Mouse (Mus musculus): ENCODE data around the gene Myzap. TPM values are rescaled to one million over a fixed set of nuclear protein-coding genes. Genes with fewer than 3 reads are reported as not detected.
A peak's percentile ranks its signal among the peaks of the same experiment; 100 is the strongest.

Gene Myzap
- polyA plus RNA-seq, 1 experiment from 2014 or later = 15.5 TPM

- 0 out of 2 replicates have a peak overlapping the region, but pooled peaks have one; percentile 11 for H3K27ac ChIP-seq
- WGBS = 49% methylated on average over 5 of the region's 5 CpGs
Observed at GRCm38 (mm10) chr9:71568323-71568942, 23.7 kb downstream of the Myzap start.

GRCm38 (mm10) chr9:71567391-71567790 is 24.8 kb downstream of the Myzap start:
- Histone ChIP-seq H3K27me3 (no peaks in the 10 kb centered on the region), H3K27ac (no peak overlapping the region), H3K9ac (no peak overlapping the region), H3K4me2 (no peak overlapping the region), H3K9me3 (no peaks in the 10 kb centered on the region), H3K4me1 (peaks cover 23% of the 10 kb centered on the region), H3K4me3 (no peak overlapping the region), H3K36me3 (no peaks in the 10 kb centered on the region)
- ATAC-seq (ENCODE audit: insufficient number of reproducible peaks, low FRiP score, low TSS enrichment, low read depth) = no peak
- WGBS = 55% methylated on average over 3 of the region's 3 CpGs

More at GRCm38 (mm10) chr9:71568323-71568942, 23.7 kb downstream of the Myzap start:
- no peaks in the 10 kb centered on the region for H3K27me3 ChIP-seq
- H3K4me2 ChIP-seq = no peak overlapping the region
- H3K4me1 ChIP-seq = peaks cover 23% of the 10 kb centered on the region
- H3K36me3 ChIP-seq = no peaks in the 10 kb centered on the region
- H3K9ac ChIP-seq = no peak overlapping the region
- no peaks in the 10 kb centered on the region for H3K9me3 ChIP-seq
- no peak overlapping the region for H3K4me3 ChIP-seq
- no peak for ATAC-seq (ENCODE audit: insufficient number of reproducible peaks, low FRiP score, low TSS enrichment, low read depth)

- H3K36me3 ChIP-seq = no peaks in the 10 kb centered on the region
- WGBS = 24% methylated on average over 4 of the region's 4 CpGs
- no peaks in the 10 kb centered on the region for H3K27me3 ChIP-seq
- ATAC-seq (ENCODE audit: insufficient number of reproducible peaks, low FRiP score, low TSS enrichment, low read depth) = no peak
- no peak overlapping the region for H3K9ac ChIP-seq
- no peak overlapping the region for H3K27ac ChIP-seq
- H3K9me3 ChIP-seq = no peaks in the 10 kb centered on the region
- H3K4me3 ChIP-seq = no peak overlapping the region
- no peak overlapping the region for H3K4me2 ChIP-seq
- peaks cover 23% of the 10 kb centered on the region for H3K4me1 ChIP-seq
Observed at GRCm38 (mm10) chr9:71566763-71567162, 25.4 kb downstream of the Myzap start.

GRCm38 (mm10) chr9:71557737-71558136 is 34.4 kb downstream of the Myzap start:
- Histone ChIP-seq H3K4me1 (no peaks in the 10 kb centered on the region), H3K36me3 (no peaks in the 10 kb centered on the region), H3K9ac (no peak overlapping the region), H3K27ac (no peak overlapping the region), H3K27me3 (no peaks in the 10 kb centered on the region), H3K4me3 (no peak overlapping the region), H3K4me2 (no peak overlapping the region), H3K9me3 (no peaks in the 10 kb centered on the region)
- ATAC-seq (ENCODE audit: insufficient number of reproducible peaks, low FRiP score, low TSS enrichment, low read depth) = no peak
- 66% methylated on average over 2 of the region's 2 CpGs for WGBS

- H3K4me2 ChIP-seq = no peak overlapping the region
- no peaks in the 10 kb centered on the region for H3K4me1 ChIP-seq
- no peak overlapping the region for H3K27ac ChIP-seq
- H3K27me3 ChIP-seq = no peaks in the 10 kb centered on the region
- no peak for ATAC-seq (ENCODE audit: insufficient number of reproducible peaks, low FRiP score, low TSS enrichment, low read depth)
- H3K36me3 ChIP-seq = no peaks in the 10 kb centered on the region
- no peak overlapping the region for H3K4me3 ChIP-seq
- no peak overlapping the region for H3K9ac ChIP-seq
- no peaks in the 10 kb centered on the region for H3K9me3 ChIP-seq
- 95% methylated on average over 3 of the region's 3 CpGs for WGBS
Observed at GRCm38 (mm10) chr9:71554001-71554400, 38.2 kb downstream of the Myzap start.

- Histone ChIP-seq H3K27ac (no peak overlapping the region), H3K4me3 (no peak overlapping the region), H3K9me3 (no peaks in the 10 kb centered on the region), H3K27me3 (no peaks in the 10 kb centered on the region), H3K9ac (no peak overlapping the region), H3K36me3 (no peaks in the 10 kb centered on the region), H3K4me2 (no peak overlapping the region), H3K4me1 (no peaks in the 10 kb centered on the region)
- ATAC-seq (ENCODE audit: insufficient number of reproducible peaks, low FRiP score, low TSS enrichment, low read depth) = no peak
- 91% methylated on average over 8 of the region's 8 CpGs for WGBS
Observed at GRCm38 (mm10) chr9:71550176-71550575, 42.0 kb downstream of the Myzap start.

- H3K27ac ChIP-seq = no peak overlapping the region
- 0 out of 2 replicates have a peak, but pooled peaks cover 3% of the 10 kb centered on the region for H3K27me3 ChIP-seq
- no peaks in the 10 kb centered on the region for H3K9me3 ChIP-seq
- no peaks in the 10 kb centered on the region for H3K36me3 ChIP-seq
- H3K4me2 ChIP-seq = no peak overlapping the region
- H3K4me3 ChIP-seq = no peak overlapping the region
- 77% methylated on average over 10 of the region's 10 CpGs for WGBS
- peaks cover 11% of the 10 kb centered on the region; the same call in 1 of the 2 replicates for H3K4me1 ChIP-seq
- no peak overlapping the region for H3K9ac ChIP-seq
- ATAC-seq (ENCODE audit: insufficient number of reproducible peaks, low FRiP score, low TSS enrichment, low read depth) = no peak
Observed at GRCm38 (mm10) chr9:71547704-71548275, 44.4 kb downstream of the Myzap start.

- no peaks in the 10 kb centered on the region for H3K36me3 ChIP-seq
- H3K27me3 ChIP-seq = peaks cover 6% of the 10 kb centered on the region; the same call in 1 of the 2 replicates
- ATAC-seq (ENCODE audit: insufficient number of reproducible peaks, low FRiP score, low TSS enrichment, low read depth) = no peak
- H3K4me3 ChIP-seq = no peak overlapping the region
- H3K27ac ChIP-seq = no peak overlapping the region
- 82% methylated on average over 5 of the region's 5 CpGs for WGBS
- H3K4me1 ChIP-seq = peaks cover 11% of the 10 kb centered on the region; the same call in 1 of the 2 replicates
- no peaks in the 10 kb centered on the region for H3K9me3 ChIP-seq
- no peak overlapping the region for H3K4me2 ChIP-seq
- H3K9ac ChIP-seq = no peak overlapping the region
Observed at GRCm38 (mm10) chr9:71544831-71545230, 47.3 kb downstream of the Myzap start.

GRCm38 (mm10) chr9:71543443-71544222 is 48.5 kb downstream of the Myzap start:
- H3K36me3 ChIP-seq = no peaks in the 10 kb centered on the region
- WGBS = 17% methylated on average over 19 of the region's 19 CpGs
- H3K27ac ChIP-seq = no peak overlapping the region
- ATAC-seq (ENCODE audit: insufficient number of reproducible peaks, low FRiP score, low TSS enrichment, low read depth) = no peak
- no peak overlapping the region for H3K4me2 ChIP-seq
- peaks cover 11% of the 10 kb centered on the region; the same call in 1 of the 2 replicates for H3K4me1 ChIP-seq
- no peaks in the 10 kb centered on the region for H3K9me3 ChIP-seq
- no peak overlapping the region for H3K9ac ChIP-seq
- H3K4me3 ChIP-seq = no peak overlapping the region
- H3K27me3 ChIP-seq = peaks cover 6% of the 10 kb centered on the region; the same call in 1 of the 2 replicates

- ATAC-seq (ENCODE audit: insufficient number of reproducible peaks, low FRiP score, low TSS enrichment, low read depth) = no peak
- H3K36me3 ChIP-seq = no peaks in the 10 kb centered on the region
- H3K9ac ChIP-seq = no peak overlapping the region
- no peaks in the 10 kb centered on the region for H3K9me3 ChIP-seq
- no peak overlapping the region for H3K27ac ChIP-seq
- 59% methylated on average over 5 of the region's 5 CpGs for WGBS
- no peak overlapping the region for H3K4me3 ChIP-seq
- H3K4me2 ChIP-seq = no peak overlapping the region
- H3K27me3 ChIP-seq = peaks cover 10% of the 10 kb centered on the region; the same call in 1 of the 2 replicates
- peaks cover 11% of the 10 kb centered on the region; the same call in 1 of the 2 replicates for H3K4me1 ChIP-seq
Observed at GRCm38 (mm10) chr9:71542292-71542691, 49.9 kb downstream of the Myzap start.

- H3K9me3 ChIP-seq = no peaks in the 10 kb centered on the region
- no peak for ATAC-seq (ENCODE audit: insufficient number of reproducible peaks, low FRiP score, low TSS enrichment, low read depth)
- no peak overlapping the region for H3K4me2 ChIP-seq
- H3K9ac ChIP-seq = no peak overlapping the region
- H3K4me1 ChIP-seq = peaks cover 11% of the 10 kb centered on the region; the same call in 1 of the 2 replicates
- H3K36me3 ChIP-seq = no peaks in the 10 kb centered on the region
- WGBS = 61% methylated on average over 3 of the region's 3 CpGs
- H3K4me3 ChIP-seq = no peak overlapping the region
- H3K27ac ChIP-seq = no peak overlapping the region
- peaks cover 10% of the 10 kb centered on the region; the same call in 1 of the 2 replicates for H3K27me3 ChIP-seq
Observed at GRCm38 (mm10) chr9:71540739-71541138, 51.4 kb downstream of the Myzap start.

- peaks cover 7% of the 10 kb centered on the region for H3K27me3 ChIP-seq
- no peak overlapping the region for H3K4me2 ChIP-seq
- no peak for ATAC-seq (ENCODE audit: insufficient number of reproducible peaks, low FRiP score, low TSS enrichment, low read depth)
- H3K36me3 ChIP-seq = no peaks in the 10 kb centered on the region
- H3K4me1 ChIP-seq = no peaks in the 10 kb centered on the region
- H3K27ac ChIP-seq = no peak overlapping the region
- H3K9ac ChIP-seq = no peak overlapping the region
- WGBS = 92% methylated on average over 5 of the region's 5 CpGs
- H3K9me3 ChIP-seq = no peaks in the 10 kb centered on the region
- no peak overlapping the region for H3K4me3 ChIP-seq
Observed at GRCm38 (mm10) chr9:71535730-71536129, 56.4 kb downstream of the Myzap start.
